Mouse (Mus musculus): ENCODE results near the gene Mia3.

DNA sequence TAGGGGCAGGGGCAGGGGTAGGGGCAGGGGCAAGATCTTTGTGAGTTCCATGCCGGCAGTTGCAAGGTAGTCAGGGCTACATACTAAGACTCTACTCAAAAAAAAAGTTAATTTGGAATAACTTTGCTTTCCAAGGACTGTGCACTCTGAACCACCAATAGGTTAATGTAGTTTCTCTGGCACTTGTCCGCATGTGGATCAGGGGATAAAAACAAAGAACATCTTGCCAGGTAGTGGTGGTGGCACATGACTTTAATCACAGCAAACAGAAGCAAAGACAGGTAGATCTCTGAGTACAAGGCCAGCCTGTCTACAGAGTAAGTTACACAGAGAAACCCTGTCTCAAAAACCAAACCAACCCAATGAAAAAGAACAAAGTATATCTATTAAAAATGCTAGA lies 13.3 kb upstream of the Mia3 start:
- no peak for TF ChIP-seq POLR2A (IDR thresholded peaks at IDR 0.05; ENCODE audit: borderline replicate concordance, extremely low read depth, low read depth, low read length)
- TF ChIP-seq CTCF (IDR thresholded peaks at IDR 0.05; ENCODE audit: insufficient read depth, low read length), result no peak
